Mouse (Mus musculus): Measurements from ENCODE around the gene Smoc2. TPM values are rescaled to one million over a fixed set of nuclear protein-coding genes. Genes with fewer than 3 reads are reported as not detected.

The Smoc2 gene
- polyA plus RNA-seq, 1 experiment from 2014 or later = 3.6 TPM

Other genes starting within 250 kb of the Smoc2 start
- not detected in 2 replicates for gene Gm7358, start 220.0 kb upstream of the Smoc2 start, polyA plus RNA-seq (2015; fragmentation: Nextera tagmentation; extraction: Ambion mirVana)
- 1.1 and 1.3 TPM in 2 replicates for gene Dact2, start 75.2 kb upstream of the Smoc2 start, polyA plus RNA-seq (2015; fragmentation: Nextera tagmentation; extraction: Ambion mirVana)